8 mouse cellular contexts compared by ENCODE assay signal in genomic region chr16:94743853-94744501, GRCm38 (mm10).
DNase-seq lines count a peak whose midpoint lies in the region; ATAC-seq and TF ChIP-seq lines count a peak whose summit lies in the region.

No protein-coding gene starts in this region.

- peak; percentile 46 for DNase-seq in midbrain, embryonic 10.5 days (ENCODE audit: low spot score)
- DNase-seq in cerebellum, adult 2 months: peak; percentile 49 to 59
- DNase-seq in forelimb bud, embryonic 11.5 days (ENCODE audit: low read depth, low spot score): peak; percentile 60
- peak; percentile 60 for DNase-seq in kidney, adult 2 months
- DNase-seq in liver, adult 2 months (ENCODE audit: extremely low read depth, low read depth, low spot score): peak; percentile 40
- DNase-seq in neural tube, embryonic 10.5 days (ENCODE audit: extremely low spot score, low spot score): peak; percentile 51
- DNase-seq in MN1 (ENCODE audit: low spot score): no peak

- H3K4me3 ChIP-seq in midbrain, embryonic 10.5 days: peak overlapping the region; percentile 42
- H3K4me3 ChIP-seq in midbrain, embryonic 16.5 days (ENCODE audit: low read depth, low read length): no peak overlapping the region; the same call in 1 of the 2 replicates
- peak overlapping the region; percentile 31 for H3K4me3 ChIP-seq in cerebellum, adult 2 months (replicated peaks; ENCODE audit: insufficient read depth, low read depth, low read length)
- H3K4me3 ChIP-seq in kidney, adult 2 months (ENCODE audit: insufficient read depth, low read depth, low read length): peak overlapping the region; percentile 24; the same call in 1 of the 2 replicates
- H3K4me3 ChIP-seq in liver, adult 2 months (ENCODE audit: insufficient read depth, low read depth, low read length): no peak overlapping the region

- TF ChIP-seq CTCF in cerebellum, adult 2 months (IDR thresholded peaks at IDR 0.05; ENCODE audit: borderline replicate concordance, insufficient read depth, low read depth, low read length): peak; percentile 67; the same call in 1 of the 2 replicates
- TF ChIP-seq CTCF in kidney, adult 2 months (conservative IDR thresholded peaks at IDR 0.05; ENCODE audit: insufficient read depth, insufficient read length, low read depth, low read length): peak; percentile 70
- TF ChIP-seq CTCF in liver, adult 2 months (IDR thresholded peaks at IDR 0.05; ENCODE audit: low read depth, low read length): peak; percentile 38; the same call in 1 of the 2 replicates

- ATAC-seq in midbrain, embryonic 16.5 days: no peak

- WGBS in midbrain, embryonic 10.5 days: 3% methylated on average over 11 of the region's 11 CpGs
- 4% methylated on average over 11 of the region's 11 CpGs for WGBS in midbrain, embryonic 16.5 days
- WGBS in cerebellum, adult 2 months: 19% methylated on average over 11 of the region's 11 CpGs
- WGBS in kidney, adult 2 months: 6% methylated on average over 11 of the region's 11 CpGs
- 5% methylated on average over 11 of the region's 11 CpGs for WGBS in liver, adult 2 months

- no peak for TF ChIP-seq POLR2A in cerebellum, adult 2 months (IDR thresholded peaks at IDR 0.05; ENCODE audit: borderline replicate concordance, insufficient read depth, low read length)
- TF ChIP-seq POLR2A in kidney, adult 2 months (IDR thresholded peaks at IDR 0.05; ENCODE audit: low read depth, low read length): no peak
- TF ChIP-seq POLR2A in liver, adult 2 months (IDR thresholded peaks at IDR 0.05; ENCODE audit: extremely low read depth, insufficient read depth, low read length): no peak

- no peak overlapping the region; the same call in 1 of the 2 replicates for H3K4me2 ChIP-seq in midbrain, embryonic 16.5 days (ENCODE audit: low read length)

- peak overlapping the region; percentile 29; the same call in 1 of the 2 replicates for H3K27ac ChIP-seq in midbrain, embryonic 10.5 days (replicated peaks)
- H3K27ac ChIP-seq in midbrain, embryonic 16.5 days (ENCODE audit: low read length): no peak overlapping the region
- no peak overlapping the region for H3K27ac ChIP-seq in cerebellum, adult 2 months (ENCODE audit: insufficient read depth, low read length)
- no peak overlapping the region for H3K27ac ChIP-seq in kidney, adult 2 months (ENCODE audit: insufficient read depth, low read depth, low read length)
- no peak overlapping the region for H3K27ac ChIP-seq in liver, adult 2 months (replicated peaks; ENCODE audit: insufficient read depth, low read depth, low read length)

- no peak overlapping the region for H3K9ac ChIP-seq in midbrain, embryonic 16.5 days (ENCODE audit: low read depth, low read length)
- H3K9ac ChIP-seq in liver, adult 2 months (ENCODE audit: low read depth, low read length): no peak overlapping the region

- peaks cover 10% of the 10 kb centered on the region for H3K4me1 ChIP-seq in midbrain, embryonic 10.5 days
- H3K4me1 ChIP-seq in midbrain, embryonic 16.5 days (ENCODE audit: control insufficient read depth, insufficient read depth, low read length): 0 out of 2 replicates have a peak, but pooled peaks cover 3% of the 10 kb centered on the region
- peaks cover 6% of the 10 kb centered on the region for H3K4me1 ChIP-seq in cerebellum, adult 2 months (ENCODE audit: control insufficient read depth, insufficient read depth, low read length)
- H3K4me1 ChIP-seq in kidney, adult 2 months (ENCODE audit: control insufficient read depth, insufficient read depth, low read length): no peaks in the 10 kb centered on the region
- H3K4me1 ChIP-seq in liver, adult 2 months (ENCODE audit: control insufficient read depth, insufficient read depth, low read length): no peaks in the 10 kb centered on the region

- no peaks in the 10 kb centered on the region for H3K9me3 ChIP-seq in midbrain, embryonic 10.5 days (replicated peaks)
- no peaks in the 10 kb centered on the region for H3K9me3 ChIP-seq in midbrain, embryonic 16.5 days (replicated peaks; ENCODE audit: control insufficient read depth, low read length, poor library complexity, severe bottlenecking)

- no peaks in the 10 kb centered on the region for H3K27me3 ChIP-seq in midbrain, embryonic 10.5 days (ENCODE audit: low read depth, poor library complexity, severe bottlenecking)
- no peaks in the 10 kb centered on the region for H3K27me3 ChIP-seq in midbrain, embryonic 16.5 days (ENCODE audit: control insufficient read depth, insufficient read depth, low read depth, low read length)
- no peaks in the 10 kb centered on the region for H3K27me3 ChIP-seq in cerebellum, adult 2 months (ENCODE audit: control insufficient read depth, insufficient read depth, low read length)
- no peaks in the 10 kb centered on the region; the same call in 1 of the 2 replicates for H3K27me3 ChIP-seq in kidney, adult 2 months (replicated peaks; ENCODE audit: control insufficient read depth, insufficient read depth, low read length)
- 0 out of 2 replicates have a peak, but pooled peaks cover 3% of the 10 kb centered on the region for H3K27me3 ChIP-seq in liver, adult 2 months (ENCODE audit: control insufficient read depth, insufficient read depth, low read length)

- H3K79me2 ChIP-seq in liver, adult 2 months (ENCODE audit: control insufficient read depth, insufficient read depth, low read length): no peaks in the 10 kb centered on the region

- H3K36me3 ChIP-seq in midbrain, embryonic 10.5 days: no peaks in the 10 kb centered on the region
- H3K36me3 ChIP-seq in midbrain, embryonic 16.5 days (ENCODE audit: control insufficient read depth, insufficient read depth, low read length): no peaks in the 10 kb centered on the region
- no peaks in the 10 kb centered on the region for H3K36me3 ChIP-seq in kidney, adult 2 months (ENCODE audit: control insufficient read depth, insufficient read depth, low read length)
- H3K36me3 ChIP-seq in liver, adult 2 months (ENCODE audit: control insufficient read depth, insufficient read depth, low read length): no peaks in the 10 kb centered on the region

Comparison
In these comparisons a context has a peak if more than half of its experiments do, and no peak if none do; other contexts are left out.
1. H3K4me3 ChIP-seq: peak in midbrain, embryonic 10.5 days (single experiment), cerebellum, adult 2 months (single experiment) and kidney, adult 2 months (single experiment); none in midbrain, embryonic 16.5 days (single experiment) and liver, adult 2 months (single experiment).
2. Peak in every context shown above with its lines, with median percentiles within 50 percentile points of each other: CTCF ChIP-seq.